18 mouse cellular contexts compared by ENCODE assay signal in genomic region chr1:106860847-106861246, GRCm38 (mm10). TPM values are rescaled to one million over a fixed set of nuclear protein-coding genes. Genes with fewer than 3 reads are reported as not detected.
DNase-seq lines count a peak whose midpoint lies in the region; ATAC-seq lines count a peak whose summit lies in the region.
"Had no signal": no experiment of that assay in that cellular context is flagged by ENCODE, and none has a peak within 500 bp of the region (broad histone marks: within the 10 kb centered on the region; RNA-seq: fewer than 3 reads in every experiment).

TSS of gene Serpinb5 (plus strand) at chr1:106861173.

- H3K4me1 ChIP-seq in embryonic facial prominence, embryonic 12.5 days: no peaks in the 10 kb centered on the region
- H3K4me1 ChIP-seq in embryonic facial prominence, embryonic 10.5 days: no peaks in the 10 kb centered on the region
- H3K4me1 ChIP-seq in stomach, embryonic 14.5 days (ENCODE audit: control insufficient read depth, insufficient read depth, low read length): no peaks in the 10 kb centered on the region
- H3K4me1 ChIP-seq: limb, embryonic 12.5 days; lung, embryonic 15.5 days had no signal

- H3K4me2 ChIP-seq in embryonic facial prominence, embryonic 12.5 days (replicated peaks): no peak within 1 kb of the TSS
- H3K4me2 ChIP-seq in stomach, embryonic 14.5 days (replicated peaks; ENCODE audit: low read depth, low read length): no peak within 1 kb of the TSS
- H3K4me2 ChIP-seq: limb, embryonic 12.5 days; lung, embryonic 15.5 days; midbrain, embryonic 11.5 days had no signal

- H3K27me3 ChIP-seq in embryonic facial prominence, embryonic 12.5 days: no peaks in the 10 kb centered on the region
- no peaks in the 10 kb centered on the region for H3K27me3 ChIP-seq in embryonic facial prominence, embryonic 10.5 days (replicated peaks; ENCODE audit: low read depth, poor library complexity, severe bottlenecking)
- no peaks in the 10 kb centered on the region for H3K27me3 ChIP-seq in stomach, embryonic 14.5 days (ENCODE audit: control insufficient read depth, insufficient read depth, low read length)
- H3K27me3 ChIP-seq: limb, embryonic 12.5 days; lung, embryonic 15.5 days had no signal

- no peak within 1 kb of the TSS for H3K9ac ChIP-seq in embryonic facial prominence, embryonic 12.5 days
- H3K9ac ChIP-seq in stomach, embryonic 14.5 days (replicated peaks; ENCODE audit: low read depth, low read length): no peak within 1 kb of the TSS
- H3K9ac ChIP-seq: limb, embryonic 12.5 days; lung, embryonic 15.5 days had no signal

- WGBS in embryonic facial prominence, embryonic 12.5 days: 58% methylated on average over 8 of the region's 8 CpGs
- 60% methylated on average over 8 of the region's 8 CpGs for WGBS in embryonic facial prominence, embryonic 10.5 days
- WGBS in stomach, embryonic 14.5 days: 51% methylated on average over 8 of the region's 8 CpGs

- no peak for DNase-seq in embryonic facial prominence, embryonic 10.5 days (ENCODE audit: low spot score)
- DNase-seq in 3134 (ENCODE audit: extremely low read depth, insufficient read length, low spot score): peak; percentile 36
- peak; percentile 94 for DNase-seq in fat pad, adult 2 months (ENCODE audit: extremely low read depth, low read depth, low spot score)
- no peak for DNase-seq in retina, embryonic 14.5 days (ENCODE audit: low spot score)
- no peak for DNase-seq in right cerebral cortex, postnatal 25 days
- DNase-seq: cerebellum, adult 2 months; heart, adult 2 months; heart, postnatal 14 days; kidney, adult 8-10 months had no signal

- no peaks in the 10 kb centered on the region for H3K36me3 ChIP-seq in embryonic facial prominence, embryonic 12.5 days
- no peaks in the 10 kb centered on the region for H3K36me3 ChIP-seq in embryonic facial prominence, embryonic 10.5 days (replicated peaks)
- no peaks in the 10 kb centered on the region for H3K36me3 ChIP-seq in stomach, embryonic 14.5 days (ENCODE audit: control insufficient read depth, insufficient read depth, low read length)
- H3K36me3 ChIP-seq: limb, embryonic 12.5 days; lung, embryonic 15.5 days had no signal

- no peak within 1 kb of the TSS for H3K27ac ChIP-seq in embryonic facial prominence, embryonic 12.5 days
- H3K27ac ChIP-seq in embryonic facial prominence, embryonic 10.5 days (replicated peaks): no peak within 1 kb of the TSS
- no peak within 1 kb of the TSS for H3K27ac ChIP-seq in stomach, embryonic 14.5 days (ENCODE audit: low read length)
- H3K27ac ChIP-seq: heart, adult 2 months; limb, embryonic 12.5 days; lung, embryonic 15.5 days had no signal

- ATAC-seq in embryonic facial prominence, embryonic 12.5 days (ENCODE audit: insufficient number of reproducible peaks, insufficient read depth, low FRiP score, low TSS enrichment): peak; percentile 35; the same call in 1 of the 2 replicates
- ATAC-seq in stomach, embryonic 14.5 days (ENCODE audit: insufficient number of reproducible peaks, insufficient read depth, low FRiP score, low read depth): peak; percentile 69
- no peak for ATAC-seq in erythroblast, adult 5-6 weeks (replicated peaks; ENCODE audit: low FRiP score, poor library complexity, severe bottlenecking)
- ATAC-seq: activated CD4-positive, CD25-positive, alpha-beta regulatory T cell, adult 4 months had no signal

- no peak within 1 kb of the TSS for H3K4me3 ChIP-seq in embryonic facial prominence, embryonic 12.5 days
- H3K4me3 ChIP-seq in embryonic facial prominence, embryonic 10.5 days: no peak within 1 kb of the TSS
- 0 out of 2 replicates have a peak within 1 kb of the TSS, but pooled peaks have one; percentile 8 for H3K4me3 ChIP-seq in stomach, embryonic 14.5 days (ENCODE audit: low read depth, low read length)
- H3K4me3 ChIP-seq: heart, adult 2 months; limb, embryonic 12.5 days; lung, embryonic 15.5 days had no signal

- no peaks in the 10 kb centered on the region for H3K9me3 ChIP-seq in embryonic facial prominence, embryonic 12.5 days
- no peaks in the 10 kb centered on the region for H3K9me3 ChIP-seq in embryonic facial prominence, embryonic 10.5 days
- no peaks in the 10 kb centered on the region for H3K9me3 ChIP-seq in stomach, embryonic 14.5 days (ENCODE audit: control insufficient read depth, low read depth, low read length)
- H3K9me3 ChIP-seq: limb, embryonic 12.5 days; lung, embryonic 15.5 days had no signal

RNA-seq across cellular contexts. Expression of gene Serpinb5, which starts in this region (rescaled TPM):
- 1.3 and 1.9 TPM in 2 replicates for polyA plus RNA-seq in embryonic facial prominence, embryonic 12.5 days (2016; fragmentation: Nextera tagmentation; extraction: Ambion mirVana)
- polyA plus RNA-seq in embryonic facial prominence, embryonic 10.5 days (2016; fragmentation: Nextera tagmentation; extraction: Ambion mirVana): not detected in 2 replicates
- 29.4 and 32.8 TPM in 2 replicates for polyA plus RNA-seq in stomach, embryonic 14.5 days (2014; fragmentation: Nextera tagmentation; extraction: Ambion mirVana)
- total RNA-seq in erythroblast, adult 5-6 weeks (2015; ENCODE audit: low replicate concordance): not detected in 2 replicates
- total RNA-seq in erythroblast, adult 5-6 weeks (2017; ENCODE audit: low replicate concordance): not detected in 2 replicates
- total RNA-seq: heart, adult 2 months; layer of hippocampus, postnatal 25 days had no signal
- polyA plus RNA-seq: activated CD4-positive, CD25-positive, alpha-beta regulatory T cell, adult 4 months; forebrain, embryonic 11.5 days; midbrain, embryonic 11.5 days had no signal

Comparison
In these comparisons a context has a peak if more than half of its experiments do, and no peak if none do; other contexts are left out.
1. RNA of gene Serpinb5 (polyA plus RNA-seq): 29.4 to 32.8 TPM in stomach, embryonic 14.5 days; 1.3 to 1.9 TPM in embryonic facial prominence, embryonic 12.5 days and not detected in embryonic facial prominence, embryonic 10.5 days; every median in the first group is over 10 times any median in the second.
2. DNase-seq: peak in 3134 (single experiment) and fat pad, adult 2 months (single experiment); none in embryonic facial prominence, embryonic 10.5 days (single experiment), retina, embryonic 14.5 days (single experiment) and right cerebral cortex, postnatal 25 days (single experiment).